Mouse (Mus musculus) forebrain, embryonic 15.5 days (tissue): Measurements from ENCODE around the gene Slc39a1. TPM values are rescaled to one million over a fixed set of nuclear protein-coding genes. Genes with fewer than 3 reads are reported as not detected.
"Not testable (repeated sequence)": the region's sequence is repeated elsewhere in the genome, so short reads cannot be mapped to it uniquely, and the experiment has no call there.

Experiments used
- ATAC-seq: fragments of 200-750 bp; cut with Nextera tagmentation; replicated peaks from 2 replicates; pipeline ENCODE4 v1.8.0; 2017; ENCODE audit warnings: mild to moderate bottlenecking, moderate TSS enrichment, moderate library complexity
- H3K27ac ChIP-seq: fragments of 300-500 bp; sonication (generic); replicated peaks from 2 replicates; pipeline ENCODE4 v1.5.1; 2015; ENCODE audit warnings: mild to moderate bottlenecking, inconsistent platforms
- H3K27me3 ChIP-seq: fragments of 300-500 bp; sonication (generic); 2 replicates; pipeline ENCODE4 v1.6.1; 2015; ENCODE audit warnings: inconsistent platforms
- H3K36me3 ChIP-seq: fragments of 300-500 bp; sonication (generic); 2 replicates; pipeline ENCODE4 v1.6.1; 2015; ENCODE audit warnings: mild to moderate bottlenecking, inconsistent platforms
- H3K4me1 ChIP-seq: fragments of 300-500 bp; sonication (generic); 2 replicates; pipeline ENCODE4 v1.6.1; 2015; ENCODE audit warnings: inconsistent platforms
- H3K4me2 ChIP-seq: fragments of 300-500 bp; sonication (generic); replicated peaks from 2 replicates; pipeline ENCODE4 v1.6.1; 2015; ENCODE audit warnings: mild to moderate bottlenecking, inconsistent platforms
- H3K4me3 ChIP-seq: fragments of 300-500 bp; sonication (generic); 2 replicates; pipeline ENCODE4 v1.5.1; 2015; ENCODE audit warnings: mild to moderate bottlenecking, inconsistent platforms
- H3K9ac ChIP-seq: fragments of 300-500 bp; sonication (generic); replicated peaks from 2 replicates; pipeline ENCODE4 v1.6.1; 2015; ENCODE audit warnings: mild to moderate bottlenecking, inconsistent platforms
- H3K9me3 ChIP-seq: fragments of 300-500 bp; sonication (generic); 2 replicates; pipeline ENCODE4 v1.6.1; 2016; ENCODE audit warnings: inconsistent platforms
- WGBS: fragments of 180-500 bp; shearing (Covaris S2); methylation state at CpG from one replicate; pipeline ENCODE4 v1.1.7; 2015; ENCODE audit warnings: mixed read lengths; 5-methylcytosine and 5-hydroxymethylcytosine counted together
- polyA plus RNA-seq: library from polyadenylated mRNA; unstranded; fragments of >200 nt; fragmentation: Nextera tagmentation; extraction: Ambion mirVana; gene quantifications from 2 replicates; pipeline ENCODE4 v1.2.1, GENCODE M21; 2015

Slc39a1 gene
- polyA plus RNA-seq, 1 experiment from 2014 or later = 42.8 TPM

DNA sequence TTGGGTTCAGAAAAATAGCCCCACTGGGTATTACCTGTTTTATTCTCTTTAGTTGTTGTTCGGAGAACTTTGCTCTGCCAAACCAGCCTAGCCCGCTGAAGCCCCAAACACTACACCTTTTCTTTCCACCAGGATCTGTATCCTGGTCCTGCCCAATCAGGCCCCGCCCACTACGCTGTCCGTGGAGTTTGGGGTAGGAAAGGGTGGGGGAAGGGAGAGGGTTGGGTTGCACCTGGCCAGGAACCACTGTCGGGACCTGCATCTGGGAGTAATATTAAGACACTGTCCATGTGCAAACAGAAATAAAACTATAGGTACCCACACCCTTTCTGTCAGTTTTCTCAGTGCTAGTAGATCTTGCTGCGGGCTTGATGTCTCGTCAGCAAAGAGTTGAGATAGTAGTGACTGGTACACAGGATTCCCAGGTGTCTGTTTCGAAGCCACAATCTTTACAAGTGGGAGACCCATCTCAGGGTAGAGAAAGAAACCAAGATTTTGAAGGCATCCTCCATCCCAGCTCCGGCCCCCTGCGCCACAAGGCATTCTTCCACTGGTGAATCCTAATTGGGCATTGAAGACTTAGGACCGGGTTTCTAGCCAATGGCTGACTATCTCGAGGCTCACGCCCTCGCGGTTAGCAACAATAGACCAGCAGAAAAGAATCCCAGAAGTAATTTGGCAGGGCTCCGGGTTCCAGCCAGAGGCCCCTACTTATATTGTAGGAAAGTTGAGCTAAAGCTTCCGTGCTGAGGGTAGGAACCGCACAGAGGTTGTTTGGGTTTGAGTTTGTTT lies 4.8 kb upstream of the Slc39a1 start, which contains the start of gene Creb3l4:
Creb3l4 (minus strand) TSS at position 529 of the 792 bp plus-strand sequence.
- Histone ChIP-seq H3K27me3 (no peaks in the 10 kb centered on the region), H3K4me1 (peaks cover 18% of the 10 kb centered on the region), H3K9ac (peak within 1 kb of the TSS; percentile 35; the same call in 1 of the 2 replicates), H3K9me3 (no peaks in the 10 kb centered on the region), H3K36me3 (no peaks in the 10 kb centered on the region), H3K27ac (peak within 1 kb of the TSS; percentile 55), H3K4me2 (peak within 1 kb of the TSS; percentile 52), H3K4me3 (peak within 1 kb of the TSS; percentile 35)
- ATAC-seq = peak; percentile 59
- WGBS = 1% methylated on average over 19 of the region's 19 CpGs

DNA sequence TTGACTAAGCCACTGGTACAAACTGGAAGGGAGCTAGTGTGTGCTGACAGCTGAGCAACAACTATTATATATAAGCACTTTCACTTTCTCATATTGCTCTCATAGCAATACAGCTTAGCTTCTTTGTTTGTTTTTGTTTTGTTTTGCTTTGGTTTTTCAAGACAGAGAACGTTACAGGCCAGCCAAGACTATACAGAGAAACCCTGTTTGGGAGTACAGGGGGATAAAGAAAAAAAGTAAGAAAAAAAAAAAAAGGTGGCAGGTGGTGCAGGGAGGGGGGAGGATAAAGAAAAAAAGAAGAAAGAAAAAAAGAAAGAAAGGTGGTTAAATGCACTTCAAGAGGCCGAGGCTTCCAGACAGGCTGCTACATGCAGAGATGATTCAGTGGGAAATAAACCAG lies 2.6 kb upstream of the Slc39a1 start:
- H3K4me2 ChIP-seq = no peak overlapping the region
- no peaks in the 10 kb centered on the region for H3K27me3 ChIP-seq
- H3K4me1 ChIP-seq = peaks cover 30% of the 10 kb centered on the region
- no peaks in the 10 kb centered on the region for H3K36me3 ChIP-seq
- H3K9ac ChIP-seq = no peak overlapping the region
- H3K27ac ChIP-seq = no peak overlapping the region
- WGBS = 49% methylated on average over 2 of the region's 2 CpGs
- no peaks in the 10 kb centered on the region for H3K9me3 ChIP-seq
- ATAC-seq = no peak
- H3K4me3 ChIP-seq = no peak overlapping the region

- H3K9ac ChIP-seq = peak overlapping the region; percentile 42
- ATAC-seq = peak; percentile 26; the same call in 1 of the 2 replicates
Observed at GRCm38 (mm10) chr3:90247630-90247959, 377 bp upstream of the Slc39a1 start.

GRCm38 (mm10) chr3:90248746-90249100 lies 751 bp downstream of the Slc39a1 start:
- Histone ChIP-seq H3K9me3 (no peaks in the 10 kb centered on the region), H3K9ac (peak overlapping the region; percentile 84), H3K4me3 (peak overlapping the region; percentile 88), H3K27ac (peak overlapping the region; percentile 84), H3K4me2 (peak overlapping the region; percentile 84), H3K36me3 (peaks cover 5% of the 10 kb centered on the region; the same call in 1 of the 2 replicates), H3K27me3 (no peaks in the 10 kb centered on the region), H3K4me1 (peaks cover 18% of the 10 kb centered on the region)
- ATAC-seq = no peak
- WGBS = 6% methylated on average over 10 of the region's 10 CpGs

More at GRCm38 (mm10) chr3:90247630-90247959, 377 bp upstream of the Slc39a1 start:
- 0% methylated on average over 3 of the region's 3 CpGs for WGBS
- H3K27ac ChIP-seq = peak overlapping the region; percentile 84
- peaks cover 5% of the 10 kb centered on the region; the same call in 1 of the 2 replicates for H3K36me3 ChIP-seq
- no peaks in the 10 kb centered on the region for H3K9me3 ChIP-seq
- no peaks in the 10 kb centered on the region for H3K27me3 ChIP-seq
- peaks cover 29% of the 10 kb centered on the region for H3K4me1 ChIP-seq
- peak overlapping the region; percentile 88 for H3K4me3 ChIP-seq
- peak overlapping the region; percentile 84 for H3K4me2 ChIP-seq

DNA sequence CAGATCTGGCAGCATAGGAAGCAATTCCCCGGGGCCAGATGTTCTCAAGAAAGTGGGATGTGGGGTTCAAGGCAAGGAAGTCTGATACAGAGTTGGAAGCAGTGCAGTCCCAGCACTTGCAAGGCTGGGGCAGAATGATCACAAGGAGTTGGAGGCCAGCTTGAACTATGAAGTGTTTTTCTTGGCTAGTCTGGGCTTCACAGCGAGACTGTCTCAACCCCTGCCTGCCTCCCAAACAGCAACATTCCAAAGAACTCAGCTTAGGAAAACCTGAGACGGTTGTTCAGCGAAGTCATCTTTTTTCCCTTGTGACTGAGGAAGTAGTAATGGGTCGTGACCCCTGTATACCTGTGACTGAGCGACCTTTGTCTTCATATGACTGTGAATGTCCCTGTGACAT lies 2.8 kb downstream of the Slc39a1 start:
- H3K27ac ChIP-seq = no peak overlapping the region
- no peak overlapping the region for H3K4me2 ChIP-seq
- no peak overlapping the region for H3K9ac ChIP-seq
- H3K4me3 ChIP-seq = no peak overlapping the region
- ATAC-seq = no peak
- H3K9me3 ChIP-seq = no peaks in the 10 kb centered on the region
- peaks cover 28% of the 10 kb centered on the region for H3K4me1 ChIP-seq
- WGBS = 88% methylated on average over 6 of the region's 6 CpGs
- no peaks in the 10 kb centered on the region for H3K27me3 ChIP-seq
- peaks cover 5% of the 10 kb centered on the region; the same call in 1 of the 2 replicates for H3K36me3 ChIP-seq

GRCm38 (mm10) chr3:90251731-90252226 lies 3.8 kb downstream of the Slc39a1 start:
- ATAC-seq, H3K36me3 ChIP-seq, H3K27ac ChIP-seq, H3K4me3 ChIP-seq, H3K9me3 ChIP-seq, H3K9ac ChIP-seq, H3K27me3 ChIP-seq, H3K4me2 ChIP-seq: not testable (repeated sequence)
- 92% methylated on average over 10 of the region's 12 CpGs for WGBS
- peaks cover 35% of the 10 kb centered on the region for H3K4me1 ChIP-seq

DNA sequence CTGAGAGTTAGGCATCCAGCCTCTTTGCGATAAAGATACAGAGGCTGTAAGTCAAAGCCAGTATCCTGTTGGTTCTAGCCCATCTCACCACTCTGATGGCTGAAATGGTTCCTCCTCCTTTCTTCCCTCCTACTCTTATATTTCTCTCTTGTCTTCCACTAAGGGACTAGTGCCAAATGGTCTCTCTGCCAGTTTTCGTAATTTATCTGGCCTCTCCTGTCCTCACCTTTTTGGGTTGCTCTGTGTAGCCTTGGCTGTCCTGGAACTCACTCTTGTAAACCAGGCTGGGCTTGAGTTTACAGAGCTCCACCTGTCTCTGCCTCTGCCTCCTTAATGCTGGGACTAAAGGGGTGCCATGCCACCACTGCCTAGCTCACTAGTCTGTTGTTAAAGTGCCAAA lies 4.7 kb downstream of the Slc39a1 start:
- not testable (repeated sequence) for H3K9me3 ChIP-seq, H3K4me2 ChIP-seq, H3K36me3 ChIP-seq, ATAC-seq, H3K4me3 ChIP-seq, H3K27ac ChIP-seq, H3K27me3 ChIP-seq, H3K9ac ChIP-seq
- WGBS = 88% methylated on average over 2 of the region's 2 CpGs
- H3K4me1 ChIP-seq = peaks cover 33% of the 10 kb centered on the region

GRCm38 (mm10) chr3:90253174-90253573 lies 5.2 kb downstream of the Slc39a1 start:
- H3K9ac ChIP-seq, H3K27me3 ChIP-seq, H3K27ac ChIP-seq, H3K36me3 ChIP-seq, H3K9me3 ChIP-seq: not testable (repeated sequence)
- Histone ChIP-seq H3K4me3 (peak overlapping the region; percentile 64), H3K4me1 (peaks cover 31% of the 10 kb centered on the region), H3K4me2 (0 out of 2 replicates have a peak overlapping the region, but pooled peaks have one; percentile 73)
- peak; percentile 1 for ATAC-seq
- WGBS = 75% methylated on average over 1 of the region's 1 CpGs

DNA sequence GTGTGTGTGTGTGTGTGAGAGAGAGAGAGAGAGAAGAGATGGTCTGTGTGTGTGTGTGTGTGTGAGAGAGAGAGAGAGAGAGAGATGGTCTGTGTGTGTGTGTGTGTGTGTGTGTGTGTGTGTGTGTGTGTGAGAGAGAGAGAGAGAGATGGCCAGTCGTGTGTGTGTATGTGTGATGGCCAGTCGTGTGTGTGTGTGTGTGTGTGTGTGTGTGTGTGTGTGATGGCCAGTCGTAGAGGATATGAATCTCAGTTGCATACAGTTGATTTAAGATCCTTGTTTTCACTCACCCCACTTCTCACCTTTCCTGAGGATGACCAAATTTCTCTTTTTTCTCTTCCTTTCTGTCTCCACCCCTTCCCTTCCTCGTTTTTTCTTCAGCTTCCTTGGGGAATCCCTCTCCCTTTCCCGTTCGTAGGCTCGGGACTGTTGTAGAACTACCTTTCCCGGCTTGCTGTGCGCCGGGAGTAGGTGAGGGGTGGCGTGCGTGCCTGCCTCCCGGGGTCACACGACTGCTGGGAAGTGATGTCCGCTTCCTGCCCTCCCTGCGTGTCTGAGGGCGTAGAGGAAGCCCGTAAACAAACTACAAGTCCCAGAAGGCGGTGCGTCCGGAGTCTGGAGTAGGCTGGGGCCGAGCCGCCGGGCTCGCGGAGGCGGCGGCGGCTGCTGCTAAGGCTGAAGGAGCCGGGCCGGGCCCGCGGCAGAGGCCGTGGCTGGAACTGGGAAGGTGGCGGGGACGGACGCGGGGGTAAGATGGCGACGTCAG lies 5.9 kb downstream of the Slc39a1 start, which contains the start of gene Crtc2:
Crtc2 (plus strand) TSS at position 511 of the 766 bp plus-strand sequence.
- WGBS = 2% methylated on average over 40 of the region's 40 CpGs
- Histone ChIP-seq H3K9ac (peak within 1 kb of the TSS; percentile 76), H3K36me3 (peaks cover 11% of the 10 kb centered on the region), H3K27ac (peak within 1 kb of the TSS; percentile 67), H3K4me2 (peak within 1 kb of the TSS; percentile 73), H3K4me3 (peak within 1 kb of the TSS; percentile 64), H3K4me1 (peaks cover 27% of the 10 kb centered on the region), H3K9me3 (no peaks in the 10 kb centered on the region), H3K27me3 (no peaks in the 10 kb centered on the region)
- peak; percentile 98 for ATAC-seq

GRCm38 (mm10) chr3:90254419-90255193 lies 6.6 kb downstream of the Slc39a1 start:
- under 1% methylated on average over 41 of the region's 41 CpGs for WGBS
- H3K4me1 ChIP-seq = peaks cover 20% of the 10 kb centered on the region
- H3K27ac ChIP-seq = peak overlapping the region; percentile 67
- H3K4me3 ChIP-seq = peak overlapping the region; percentile 64
- H3K4me2 ChIP-seq = peak overlapping the region; percentile 73
- H3K36me3 ChIP-seq = peaks cover 19% of the 10 kb centered on the region
- ATAC-seq = peak; percentile 57
- H3K27me3 ChIP-seq = no peaks in the 10 kb centered on the region
- H3K9me3 ChIP-seq = no peaks in the 10 kb centered on the region
- H3K9ac ChIP-seq = peak overlapping the region; percentile 76

DNA sequence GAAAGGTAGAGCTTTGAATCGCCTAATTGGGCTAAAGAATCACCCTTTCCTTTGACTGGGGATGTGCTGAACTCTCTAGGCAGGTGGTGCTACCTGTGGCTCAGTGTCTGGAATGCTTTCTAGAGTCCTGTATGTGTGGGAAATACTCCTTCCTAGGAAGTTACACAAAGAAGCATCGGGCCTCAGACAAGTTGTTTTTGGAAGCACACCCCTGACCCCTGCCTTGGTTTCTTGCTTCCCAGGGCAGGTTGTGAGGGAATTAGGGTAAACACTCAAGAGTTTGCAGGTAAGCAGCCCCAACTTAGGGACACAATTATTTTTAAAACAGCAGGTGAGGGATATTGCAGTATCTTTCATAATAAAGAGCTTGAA lies 7.2 kb downstream of the Slc39a1 start:
- Histone ChIP-seq H3K36me3 (peaks cover 25% of the 10 kb centered on the region), H3K27ac (0 out of 2 replicates have a peak overlapping the region, but pooled peaks have one; percentile 67), H3K4me3 (peak overlapping the region; percentile 64), H3K4me1 (peaks cover 19% of the 10 kb centered on the region), H3K4me2 (peak overlapping the region; percentile 73), H3K9me3 (no peaks in the 10 kb centered on the region), H3K9ac (peak overlapping the region; percentile 76), H3K27me3 (no peaks in the 10 kb centered on the region)
- no peak for ATAC-seq
- 21% methylated on average over 2 of the region's 2 CpGs for WGBS
